Mouse (Mus musculus) lung, embryonic 15.5 days (tissue): Measurements from ENCODE around the gene Wbp2. TPM values are rescaled to one million over a fixed set of nuclear protein-coding genes. Genes with fewer than 3 reads are reported as not detected.
"Not testable (repeated sequence)": the region's sequence is repeated elsewhere in the genome, so short reads cannot be mapped to it uniquely, and the experiment has no call there.

ENCODE experiments used
- ATAC-seq: fragments of 200-750 bp; cut with Nextera tagmentation; 2 replicates; pipeline ENCODE4 v1.8.0; 2017; ENCODE audit warnings: moderate number of reproducible peaks, borderline replicate concordance; ENCODE audit not compliant: low FRiP score, low TSS enrichment; ENCODE audit errors: extremely low read depth
- H3K27ac ChIP-seq: fragments of 300-500 bp; sonication (generic); 2 replicates; pipeline ENCODE4 v1.5.1; 2015; ENCODE audit warnings: moderate library complexity, mild to moderate bottlenecking, inconsistent platforms
- H3K27me3 ChIP-seq: fragments of 300-500 bp; sonication (generic); 2 replicates; pipeline ENCODE4 v1.6.1; 2015; ENCODE audit warnings: inconsistent platforms
- H3K36me3 ChIP-seq: fragments of 300-500 bp; sonication (generic); 2 replicates; pipeline ENCODE4 v1.6.1; 2015; ENCODE audit warnings: inconsistent platforms
- H3K4me1 ChIP-seq: fragments of 300-500 bp; sonication (generic); 2 replicates; pipeline ENCODE4 v1.6.1; 2015; ENCODE audit warnings: inconsistent platforms
- H3K4me2 ChIP-seq: fragments of 300-500 bp; sonication (generic); 2 replicates; pipeline ENCODE4 v1.6.1; 2015; ENCODE audit warnings: inconsistent platforms, mild to moderate bottlenecking, moderate library complexity
- H3K4me3 ChIP-seq: fragments of 300-500 bp; sonication (generic); 2 replicates; pipeline ENCODE4 v1.5.1; 2015; ENCODE audit warnings: mild to moderate bottlenecking, inconsistent platforms
- H3K9ac ChIP-seq: fragments of 300-500 bp; sonication (generic); 2 replicates; pipeline ENCODE4 v1.6.1; 2015; ENCODE audit warnings: inconsistent platforms
- H3K9me3 ChIP-seq: fragments of 300-500 bp; sonication (generic); 2 replicates; pipeline ENCODE4 v1.6.1; 2016; ENCODE audit warnings: inconsistent platforms
- WGBS: fragments of 180-500 bp; shearing (Covaris S2); methylation state at CpG from one replicate; pipeline ENCODE4 v1.1.7; 2015; 5-methylcytosine and 5-hydroxymethylcytosine counted together
- polyA plus RNA-seq: library from polyadenylated mRNA; unstranded; fragments of >200 nt; fragmentation: Nextera tagmentation; extraction: Ambion mirVana; gene quantifications from 2 replicates; pipeline ENCODE4 v1.2.1, GENCODE M21; 2015

Gene Wbp2
- polyA plus RNA-seq, 1 experiment from 2014 or later, result 67.9 TPM

- Histone ChIP-seq H3K4me2 (peak within 1 kb of the TSS; percentile 40), H3K27me3 (no peaks in the 10 kb centered on the region), H3K9ac (peak within 1 kb of the TSS; percentile 19), H3K27ac (peak within 1 kb of the TSS; percentile 63), H3K9me3 (no peaks in the 10 kb centered on the region), H3K4me1 (peaks cover 38% of the 10 kb centered on the region), H3K4me3 (peak within 1 kb of the TSS; percentile 19), H3K36me3 (peaks cover 30% of the 10 kb centered on the region)
- peak; percentile 53 for ATAC-seq
- WGBS, result 18% methylated on average over 23 of the region's 23 CpGs
Observed at GRCm38 (mm10) chr11:116127156-116127980, 40.6 kb upstream of the Wbp2 start, which contains the start of gene Trim47. Gene Trim47, minus strand, starts transcription at chr11:116127210.

- WGBS, result 92% methylated on average over 15 of the region's 15 CpGs
- Histone ChIP-seq H3K4me2 (no peak overlapping the region), H3K9me3 (no peaks in the 10 kb centered on the region)
Observed at GRCm38 (mm10) chr11:116126261-116126660, 39.5 kb upstream of the Wbp2 start.

GRCm38 (mm10) chr11:116121731-116122245 is 35.0 kb upstream of the Wbp2 start:
- 89% methylated on average over 8 of the region's 8 CpGs for WGBS

More at GRCm38 (mm10) chr11:116126261-116126660, 39.5 kb upstream of the Wbp2 start:
- Histone ChIP-seq H3K9ac (no peak overlapping the region), H3K27me3 (no peaks in the 10 kb centered on the region), H3K36me3 (peaks cover 23% of the 10 kb centered on the region), H3K4me1 (peaks cover 32% of the 10 kb centered on the region), H3K4me3 (no peak overlapping the region), H3K27ac (no peak overlapping the region)
- ATAC-seq, result no peak

DNA sequence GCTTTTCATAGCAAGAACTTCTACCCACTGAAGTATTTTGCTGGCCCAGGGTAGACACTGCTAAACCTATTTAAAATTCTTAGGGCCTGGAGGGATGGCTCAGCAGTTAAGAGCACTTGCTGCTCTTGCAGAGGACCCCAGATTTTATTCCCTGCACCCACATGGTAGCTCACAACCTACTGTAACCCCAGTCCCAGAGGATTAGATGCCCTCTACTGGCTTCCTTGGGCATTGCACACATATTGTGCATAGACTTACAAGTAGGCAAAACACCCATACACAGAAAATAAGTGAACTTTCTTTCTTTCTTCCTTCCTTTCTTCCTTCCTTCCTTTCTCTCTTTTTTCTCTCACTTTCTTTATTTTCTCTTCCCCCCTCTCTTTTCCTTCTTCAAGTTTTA is 31.0 kb upstream of the Wbp2 start:
- Histone ChIP-seq H3K4me2 (no peak overlapping the region), H3K4me3 (no peak overlapping the region), H3K36me3 (0 out of 2 replicates have a peak, but pooled peaks cover 4% of the 10 kb centered on the region), H3K9me3 (no peaks in the 10 kb centered on the region), H3K27me3 (no peaks in the 10 kb centered on the region), H3K27ac (no peak overlapping the region), H3K9ac (no peak overlapping the region), H3K4me1 (no peaks in the 10 kb centered on the region)
- ATAC-seq, result no peak

More at GRCm38 (mm10) chr11:116121731-116122245, 35.0 kb upstream of the Wbp2 start:
- H3K27ac ChIP-seq, H3K27me3 ChIP-seq, H3K4me1 ChIP-seq, H3K4me2 ChIP-seq, H3K4me3 ChIP-seq, H3K9me3 ChIP-seq, H3K9ac ChIP-seq, ATAC-seq: not testable (repeated sequence)
- H3K36me3 ChIP-seq, result peaks cover 23% of the 10 kb centered on the region

GRCm38 (mm10) chr11:116117241-116117640 is 30.4 kb upstream of the Wbp2 start:
- Histone ChIP-seq H3K4me3 (no peak overlapping the region), H3K36me3 (0 out of 2 replicates have a peak, but pooled peaks cover under 1% of the 10 kb centered on the region), H3K9me3 (no peaks in the 10 kb centered on the region), H3K27me3 (no peaks in the 10 kb centered on the region), H3K4me2 (no peak overlapping the region), H3K9ac (no peak overlapping the region), H3K4me1 (no peaks in the 10 kb centered on the region), H3K27ac (no peak overlapping the region)
- no peak for ATAC-seq
- WGBS, result 69% methylated on average over 12 of the region's 12 CpGs

DNA sequence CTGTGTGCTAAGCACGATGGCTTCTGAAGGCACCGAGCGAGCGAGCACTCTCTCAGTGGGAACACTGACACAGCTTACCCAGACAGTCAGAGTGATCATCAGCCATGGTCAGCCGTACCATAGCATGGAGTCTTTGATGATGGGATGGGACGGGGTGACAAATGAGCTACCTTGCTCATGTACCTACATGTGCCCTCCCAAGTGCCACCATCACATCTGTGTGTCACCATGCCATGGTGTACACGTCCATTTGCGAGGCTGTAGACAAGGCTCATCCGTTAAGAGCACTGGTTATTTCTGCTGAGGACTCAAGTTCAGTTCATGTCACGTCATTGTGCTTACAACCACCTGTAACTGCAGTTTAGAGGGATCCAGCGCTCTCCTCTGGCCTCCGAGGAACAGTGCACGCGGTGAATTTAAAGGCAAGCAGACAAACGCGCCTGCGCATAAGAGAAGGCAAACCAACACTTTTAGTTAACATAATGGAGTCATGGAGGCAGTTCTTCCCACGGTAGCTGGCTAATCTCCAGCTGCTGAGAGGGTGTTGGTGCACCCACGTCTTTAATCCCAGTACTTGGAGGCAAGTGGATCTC is 24.9 kb upstream of the Wbp2 start:
- Histone ChIP-seq H3K9me3 (no peaks in the 10 kb centered on the region), H3K27ac (no peak overlapping the region), H3K4me2 (no peak overlapping the region), H3K4me1 (peaks cover 40% of the 10 kb centered on the region), H3K27me3 (peaks cover 42% of the 10 kb centered on the region), H3K4me3 (no peak overlapping the region), H3K36me3 (no peaks in the 10 kb centered on the region), H3K9ac (no peak overlapping the region)
- no peak for ATAC-seq
- 85% methylated on average over 19 of the region's 19 CpGs for WGBS

- peaks cover 47% of the 10 kb centered on the region for H3K4me1 ChIP-seq
- 74% methylated on average over 4 of the region's 4 CpGs for WGBS
- ATAC-seq, result no peak
- H3K9me3 ChIP-seq, result no peaks in the 10 kb centered on the region
- no peak overlapping the region for H3K9ac ChIP-seq
- H3K4me3 ChIP-seq, result no peak overlapping the region
- peaks cover 46% of the 10 kb centered on the region for H3K27me3 ChIP-seq
- H3K4me2 ChIP-seq, result 0 out of 2 replicates have a peak overlapping the region, but pooled peaks have one; percentile 82
- no peaks in the 10 kb centered on the region for H3K36me3 ChIP-seq
- 0 out of 2 replicates have a peak overlapping the region, but pooled peaks have one; percentile 29 for H3K27ac ChIP-seq
Observed at GRCm38 (mm10) chr11:116111067-116111466, 24.3 kb upstream of the Wbp2 start.

DNA sequence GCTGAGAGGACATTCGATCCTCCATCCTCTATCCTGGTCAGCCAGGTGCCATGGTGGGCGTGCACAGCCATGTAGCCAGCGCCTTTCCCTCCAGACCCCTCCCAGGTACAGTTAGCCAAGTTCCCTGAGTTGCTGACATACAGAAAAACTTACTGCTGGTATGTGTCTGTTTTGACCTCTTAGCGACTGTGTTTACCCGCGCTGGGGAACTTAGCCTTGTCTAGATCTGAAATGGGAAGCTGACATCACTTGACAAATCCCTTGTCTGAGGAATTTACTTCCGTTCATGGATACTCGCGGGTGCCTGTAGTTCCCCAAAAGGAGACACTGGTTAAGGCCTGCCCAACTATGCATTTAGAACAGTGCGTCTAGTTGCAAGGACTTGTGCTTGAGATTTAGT is 23.7 kb upstream of the Wbp2 start:
- no peaks in the 10 kb centered on the region for H3K36me3 ChIP-seq
- peak; percentile 25 for ATAC-seq
- 13% methylated on average over 10 of the region's 10 CpGs for WGBS
- no peaks in the 10 kb centered on the region for H3K9me3 ChIP-seq
- H3K4me1 ChIP-seq, result peaks cover 51% of the 10 kb centered on the region
- peaks cover 47% of the 10 kb centered on the region for H3K27me3 ChIP-seq
- peak overlapping the region; percentile 55 for H3K4me3 ChIP-seq
- H3K4me2 ChIP-seq, result peak overlapping the region; percentile 82
- peak overlapping the region; percentile 61 for H3K27ac ChIP-seq
- H3K9ac ChIP-seq, result peak overlapping the region; percentile 59

DNA sequence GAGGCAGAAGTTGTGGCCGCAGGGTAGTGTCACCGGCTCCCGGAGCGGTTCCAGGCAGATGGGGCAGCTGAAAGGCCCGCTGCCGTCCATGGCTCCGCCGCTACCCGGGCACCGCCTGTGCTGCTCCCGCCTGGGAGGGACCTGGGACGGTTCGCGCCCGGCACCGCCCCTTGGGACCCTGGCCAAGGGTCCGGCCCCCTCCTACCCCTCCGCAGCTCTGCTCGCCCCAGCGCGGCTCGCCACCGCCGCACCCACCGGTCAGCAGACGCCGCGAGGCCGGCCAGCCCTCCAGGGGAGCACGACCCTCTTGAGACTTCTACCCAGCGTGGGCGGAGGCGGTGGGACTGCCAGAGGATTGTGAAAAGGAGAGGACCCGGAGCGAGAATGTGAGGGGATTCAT is 23.3 kb upstream of the Wbp2 start:
- Histone ChIP-seq H3K4me1 (peaks cover 51% of the 10 kb centered on the region), H3K4me2 (peak overlapping the region; percentile 82), H3K9ac (peak overlapping the region; percentile 59), H3K9me3 (no peaks in the 10 kb centered on the region), H3K4me3 (peak overlapping the region; percentile 55), H3K27me3 (peaks cover 47% of the 10 kb centered on the region), H3K27ac (peak overlapping the region; percentile 61), H3K36me3 (no peaks in the 10 kb centered on the region)
- WGBS, result 0% methylated on average over 35 of the region's 35 CpGs
- peak; percentile 78 for ATAC-seq

DNA sequence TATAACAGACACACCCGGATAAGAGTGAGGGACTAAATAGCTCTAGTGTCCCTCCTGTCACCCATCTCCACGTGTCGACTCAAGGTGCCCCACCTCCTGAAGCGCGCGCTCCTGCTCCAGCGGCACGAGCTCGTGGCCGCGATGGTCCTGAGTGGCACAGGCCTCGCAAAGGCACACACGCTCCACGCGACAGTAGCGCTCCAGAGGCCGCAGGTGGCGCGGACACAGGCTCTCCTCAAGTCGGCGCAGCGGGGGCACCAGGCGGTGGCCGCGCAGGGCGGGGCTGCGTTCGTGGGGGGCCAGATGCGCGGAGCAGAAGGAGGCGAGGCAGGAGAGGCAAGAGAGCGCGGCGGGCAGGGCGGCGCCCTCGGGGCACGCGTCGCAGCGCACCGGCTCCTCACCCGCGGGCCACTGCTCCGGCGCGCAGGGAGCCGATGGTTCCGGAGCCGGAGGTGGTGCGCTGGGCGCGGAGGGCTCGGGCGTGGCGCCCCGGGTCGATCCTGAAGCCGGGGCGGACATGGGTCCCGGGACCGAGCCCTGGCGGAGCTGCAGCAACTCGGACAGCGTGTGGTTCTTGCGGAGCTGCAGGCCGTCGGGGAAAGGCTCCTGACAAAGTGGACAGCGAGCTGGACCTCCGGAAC is 22.8 kb upstream of the Wbp2 start:
- Histone ChIP-seq H3K9ac (peak overlapping the region; percentile 59), H3K4me1 (peaks cover 56% of the 10 kb centered on the region), H3K36me3 (no peaks in the 10 kb centered on the region), H3K4me3 (peak overlapping the region; percentile 55), H3K9me3 (no peaks in the 10 kb centered on the region), H3K27ac (peak overlapping the region; percentile 61), H3K4me2 (peak overlapping the region; percentile 82), H3K27me3 (peaks cover 47% of the 10 kb centered on the region)
- ATAC-seq, result 0 out of 2 replicates have a peak, but pooled peaks have one; percentile 25
- under 1% methylated on average over 70 of the region's 70 CpGs for WGBS

DNA sequence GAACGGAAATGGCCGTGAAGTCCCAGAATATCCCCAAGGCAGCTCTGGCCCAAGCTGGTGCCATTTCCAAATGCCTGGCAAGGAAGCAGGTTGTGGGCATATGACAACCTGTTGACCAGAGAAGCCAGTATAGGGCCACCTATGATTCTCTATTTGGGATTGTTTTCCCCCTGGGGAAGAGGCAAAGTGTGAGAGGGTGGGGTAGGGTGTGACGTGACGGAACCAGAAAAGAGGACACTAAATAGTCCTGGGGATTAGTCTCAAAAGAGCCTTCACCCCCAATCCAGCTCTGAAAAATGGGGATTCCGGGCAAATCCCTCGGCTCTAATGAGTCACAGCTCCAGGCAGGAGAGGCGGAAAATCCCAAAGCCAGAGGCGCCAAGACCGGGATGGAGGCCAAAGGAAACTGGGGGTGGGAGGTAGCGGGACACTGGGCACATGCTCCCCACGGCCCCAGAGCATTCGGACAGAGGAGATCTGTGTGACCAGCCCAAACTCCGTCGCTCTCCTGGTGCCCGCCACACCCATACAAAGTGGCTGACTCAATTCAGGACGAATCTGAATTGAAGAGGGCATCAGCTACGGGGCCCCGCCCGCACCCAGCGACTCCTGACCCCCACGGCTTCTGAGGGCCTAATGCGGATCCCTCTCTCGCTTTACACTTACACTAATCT is 21.8 kb upstream of the Wbp2 start:
- Histone ChIP-seq H3K4me3 (peak overlapping the region; percentile 55), H3K9ac (peak overlapping the region; percentile 16; the same call in 1 of the 2 replicates), H3K4me1 (peaks cover 66% of the 10 kb centered on the region), H3K27me3 (peaks cover 47% of the 10 kb centered on the region), H3K4me2 (peak overlapping the region; percentile 82), H3K36me3 (no peaks in the 10 kb centered on the region), H3K9me3 (no peaks in the 10 kb centered on the region), H3K27ac (peak overlapping the region; percentile 11; the same call in 1 of the 2 replicates)
- ATAC-seq, result no peak
- 8% methylated on average over 23 of the region's 23 CpGs for WGBS
